Mouse (Mus musculus) kidney, postnatal 4 days (tissue): Measurements from ENCODE around the gene Foxk2.

Experiments
- DNase-seq, 2 experiments: peaks; one replicate each; pipeline ENCODE4 v3.0.0; 2021; ENCODE audit warnings: mixed read lengths in 2 of 2

Foxk2 gene

DNA sequence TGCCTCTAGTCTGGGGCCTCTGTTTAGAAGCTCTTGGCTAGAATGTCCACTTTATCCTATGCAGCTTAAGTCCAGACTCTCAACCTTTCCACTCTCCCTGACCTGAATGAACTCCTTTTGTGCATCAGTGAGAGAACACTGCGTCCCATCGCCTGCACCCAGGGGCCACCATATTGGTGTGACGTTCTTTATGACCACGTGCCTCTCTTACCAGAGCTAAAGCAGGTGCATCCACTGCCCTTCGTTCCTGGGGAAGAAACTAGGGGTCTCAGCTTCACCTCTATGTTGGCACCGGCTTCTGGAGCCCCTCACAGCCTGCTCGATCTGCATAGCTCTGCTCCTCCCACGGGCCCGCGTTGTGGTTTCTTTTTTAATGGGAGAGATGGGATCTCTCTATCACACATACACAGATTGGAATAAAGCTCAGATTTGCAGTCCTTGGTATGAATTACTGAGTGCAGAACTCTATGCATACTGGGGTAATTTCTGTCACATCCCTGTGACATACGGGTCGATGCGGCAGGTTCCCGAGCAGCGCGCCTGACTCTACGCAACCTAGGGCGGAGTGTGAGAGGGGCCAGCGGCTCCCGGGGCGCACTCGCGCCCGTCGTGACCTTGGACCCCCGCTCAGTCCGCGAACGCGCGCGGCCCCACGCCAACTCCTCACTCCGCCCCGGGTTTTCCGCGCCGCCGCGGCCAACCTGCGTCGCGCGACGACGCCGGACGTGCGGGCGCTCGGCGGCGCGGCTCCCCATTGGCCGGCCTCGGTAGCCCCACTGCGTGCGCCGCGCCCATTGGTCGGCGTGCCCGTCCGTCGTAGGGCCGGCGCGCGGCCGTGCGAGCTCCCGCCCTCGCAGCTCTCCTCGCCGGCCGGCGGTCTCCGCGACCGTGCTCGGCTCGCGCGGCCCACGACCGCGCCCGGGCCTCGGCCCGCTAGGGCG lies at the start of gene Foxk2:
TSS of gene Foxk2 (plus strand) at position 831 of the 941 bp plus-strand sequence.
- peak; percentile 94 to 97 for DNase-seq

DNA sequence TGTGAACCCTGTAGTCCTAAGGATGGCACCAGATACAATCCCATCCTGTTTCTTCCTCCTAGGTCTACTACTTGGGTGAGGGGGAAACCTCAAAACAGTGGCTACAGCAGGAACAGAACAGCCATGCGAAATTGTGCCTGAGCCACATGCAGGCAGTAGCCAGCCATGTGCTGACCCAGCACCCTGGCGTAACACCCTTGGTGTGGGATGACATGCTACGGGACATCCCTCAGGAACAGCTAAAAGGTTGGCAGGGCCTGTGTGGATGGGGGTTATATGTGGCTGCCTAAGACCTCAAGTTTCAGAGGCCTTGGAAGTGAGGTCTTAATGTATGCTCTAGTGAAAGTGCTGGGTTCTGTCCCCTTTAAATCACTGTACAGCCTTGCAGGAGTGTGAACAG lies 43.0 kb upstream of the Foxk2 start:
- DNase-seq = no peak

DNA sequence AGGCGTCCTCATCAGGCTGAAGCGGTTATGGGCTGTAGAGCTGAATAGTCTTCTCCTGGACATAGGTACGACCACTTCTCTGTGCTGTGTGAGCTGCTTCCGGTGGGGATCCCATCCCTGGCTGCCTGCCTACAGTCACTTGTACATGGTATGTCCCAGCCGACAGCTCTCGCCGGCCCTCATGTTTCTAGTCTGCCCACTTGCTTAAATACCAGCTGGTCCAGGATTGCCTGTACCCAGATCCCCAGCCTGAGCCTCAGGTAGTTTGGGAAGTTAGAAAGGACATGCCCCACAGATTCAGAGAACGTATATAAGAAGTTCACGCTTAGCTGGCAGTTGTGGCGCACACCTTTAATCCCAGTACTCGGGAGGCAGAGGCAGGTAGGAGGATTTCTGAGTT lies 40.0 kb upstream of the Foxk2 start:
- DNase-seq = no peak

DNA sequence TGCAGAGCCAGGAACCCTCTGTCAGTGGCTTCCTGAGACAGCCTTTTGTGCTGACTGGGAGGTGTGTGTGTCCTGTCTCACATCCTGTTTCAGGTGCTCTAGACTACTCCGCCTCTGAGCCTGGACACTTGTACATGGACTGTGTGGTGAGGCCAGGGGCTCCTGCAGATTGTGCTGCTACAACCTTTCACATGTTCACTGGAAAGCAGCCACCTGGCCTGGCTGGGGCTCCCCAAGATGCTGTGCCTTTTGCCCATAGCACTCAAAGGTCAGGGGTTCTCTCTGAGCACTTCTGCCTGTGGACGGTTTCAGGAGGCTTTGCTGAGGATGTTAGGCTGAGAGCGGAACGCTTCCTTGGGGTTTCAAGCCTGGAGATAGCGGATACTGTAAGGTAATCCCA lies 39.0 kb upstream of the Foxk2 start:
- no peak for DNase-seq

DNA sequence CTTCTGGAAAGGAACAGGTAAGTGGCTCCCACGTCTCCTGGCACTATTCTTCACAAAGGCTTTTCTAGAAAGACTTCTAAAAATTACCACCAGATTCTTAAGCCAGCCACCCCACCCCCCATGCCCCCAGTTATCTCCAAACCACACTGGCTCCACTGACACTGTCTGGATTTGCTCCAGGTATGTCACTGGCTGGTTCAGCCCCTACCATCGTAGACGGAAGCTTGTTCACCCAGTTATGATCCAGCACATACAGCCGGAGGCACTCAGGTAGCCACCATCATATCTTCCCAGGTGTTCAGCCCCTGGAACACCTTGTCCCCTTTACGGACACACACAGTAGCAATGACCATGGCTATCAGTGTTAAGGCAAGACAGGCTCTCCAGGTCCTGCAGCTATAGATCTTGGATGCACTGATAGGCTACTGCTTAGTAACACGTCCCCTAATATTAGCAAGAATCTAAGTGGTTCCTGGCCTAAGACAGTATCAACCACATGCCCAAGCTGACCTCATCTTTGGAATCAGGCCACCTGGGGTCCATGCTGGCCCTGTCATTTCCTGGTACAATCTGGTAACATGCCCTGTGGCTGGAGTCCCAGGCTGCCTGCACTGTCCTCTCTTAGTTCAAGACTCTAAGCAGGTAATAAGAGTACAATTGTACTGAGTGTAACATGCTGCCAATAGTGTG lies 38.3 kb upstream of the Foxk2 start:
- DNase-seq = no peak

DNA sequence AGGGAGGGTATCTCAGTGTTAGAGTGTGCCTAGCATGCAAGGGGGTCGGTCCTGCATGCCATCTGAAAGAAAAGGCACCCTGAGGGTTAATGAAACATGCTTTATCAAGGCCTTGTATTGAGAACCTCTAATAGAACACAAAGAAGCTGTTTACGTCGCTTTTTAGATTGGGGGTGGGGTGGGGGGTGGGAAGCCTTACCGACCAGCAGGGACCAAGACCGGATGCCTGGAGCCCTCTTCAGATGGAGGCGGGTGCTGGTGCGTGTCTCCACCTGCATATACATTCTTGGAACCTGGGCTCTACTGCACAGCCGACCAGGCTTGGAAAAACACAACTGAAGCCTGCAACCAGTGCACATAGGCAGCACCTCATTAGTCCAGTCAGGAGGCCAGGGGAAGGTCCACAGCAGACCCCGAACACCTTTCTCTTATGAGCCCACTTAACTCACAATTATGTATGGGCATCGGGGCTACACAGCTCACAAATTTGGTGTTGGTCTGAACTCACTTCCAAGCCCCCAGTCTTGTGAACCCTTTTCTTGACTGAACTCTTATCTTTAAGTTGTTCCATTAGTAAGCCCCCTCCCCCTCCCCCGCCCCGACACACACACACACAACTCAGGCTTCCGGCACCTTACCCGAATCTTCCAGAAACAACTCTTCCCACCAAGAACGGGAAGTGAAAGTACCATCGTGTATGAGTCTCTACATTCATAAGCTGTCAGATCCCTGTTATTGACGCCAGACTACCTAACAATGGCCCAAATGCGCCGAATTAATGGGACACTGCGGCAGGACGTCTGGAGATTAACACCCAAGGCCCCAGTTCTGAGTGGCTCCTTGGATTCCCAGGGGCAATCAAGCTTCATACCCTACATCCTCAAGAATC lies 31.4 kb upstream of the Foxk2 start:
- peak in 1 of 2 experiments; percentile 37 for DNase-seq

DNA sequence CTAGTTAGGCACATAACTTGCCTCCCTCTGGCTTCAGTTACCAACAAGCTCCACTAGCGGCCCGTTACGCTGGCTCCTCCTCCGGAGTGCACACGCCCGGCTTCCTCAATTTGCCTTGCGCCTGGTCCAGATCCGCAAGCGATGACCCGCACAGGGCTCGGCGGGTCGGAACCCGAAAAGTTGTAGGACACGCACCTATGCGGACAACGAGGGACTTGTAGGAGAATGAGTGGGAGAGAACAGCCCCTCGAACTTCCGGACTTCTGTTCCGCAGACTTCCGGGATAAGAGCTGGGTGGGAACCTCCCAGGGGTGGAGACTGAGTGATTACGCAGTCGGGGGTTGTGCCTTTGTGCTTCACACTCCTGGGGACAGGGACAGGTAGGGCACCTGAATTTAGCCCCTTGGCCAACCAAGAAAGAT lies 30.8 kb upstream of the Foxk2 start, which contains the start of gene Cybc1:
TSS of gene Cybc1 (minus strand) at position 305 of the 422 bp plus-strand sequence.
- DNase-seq = peak; percentile 77 to 83

DNA sequence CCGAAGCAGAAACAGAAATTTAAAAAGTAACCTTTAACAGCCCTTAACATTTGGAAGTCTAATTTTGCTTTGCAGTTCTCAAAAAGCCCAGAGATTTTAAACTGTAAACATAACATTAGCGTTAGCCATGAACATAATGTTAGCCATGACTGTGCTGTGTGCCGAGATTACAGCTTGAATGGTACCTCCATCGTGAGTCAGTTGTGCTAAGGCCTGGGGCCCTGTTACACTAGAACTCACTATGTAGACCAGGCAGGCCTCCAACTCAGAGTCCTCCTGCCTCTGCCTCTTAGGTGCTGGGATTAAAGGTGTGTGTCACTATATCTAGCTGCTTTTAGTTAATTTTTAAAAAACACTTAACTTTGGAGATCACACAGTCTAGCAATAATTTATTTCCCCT lies 28.6 kb upstream of the Foxk2 start:
- no peak for DNase-seq

DNA sequence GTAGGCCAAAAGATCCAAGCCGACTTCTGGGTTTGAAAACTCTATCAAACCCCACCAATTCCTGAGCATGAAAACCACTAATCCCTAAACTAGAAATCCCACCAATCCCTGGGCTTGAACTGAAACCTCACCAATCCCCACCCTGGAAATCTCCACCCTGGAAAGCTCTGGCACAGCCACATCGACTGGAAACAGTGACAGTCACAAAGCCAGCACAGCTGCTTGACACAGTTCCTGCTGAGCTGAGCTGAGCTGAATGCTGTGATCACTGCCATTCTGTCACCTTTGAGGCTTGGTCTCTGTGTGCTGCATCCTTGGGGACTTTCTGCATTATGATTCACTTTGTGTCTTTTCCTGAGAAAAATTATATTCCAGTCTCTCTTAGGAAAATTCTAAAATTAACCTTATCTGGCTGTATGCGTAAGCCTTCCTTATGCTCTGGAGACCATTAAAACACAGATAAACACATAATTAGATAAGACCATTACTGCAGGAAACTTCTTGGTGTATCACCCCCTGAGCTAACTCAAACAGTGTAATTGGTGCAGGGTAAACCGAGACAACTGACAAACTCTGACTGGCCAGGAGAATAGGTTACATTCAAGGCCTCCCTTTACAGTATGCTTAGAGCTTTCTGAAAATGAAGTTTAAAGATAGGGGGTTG lies 28.0 kb upstream of the Foxk2 start:
- no peak for DNase-seq

DNA sequence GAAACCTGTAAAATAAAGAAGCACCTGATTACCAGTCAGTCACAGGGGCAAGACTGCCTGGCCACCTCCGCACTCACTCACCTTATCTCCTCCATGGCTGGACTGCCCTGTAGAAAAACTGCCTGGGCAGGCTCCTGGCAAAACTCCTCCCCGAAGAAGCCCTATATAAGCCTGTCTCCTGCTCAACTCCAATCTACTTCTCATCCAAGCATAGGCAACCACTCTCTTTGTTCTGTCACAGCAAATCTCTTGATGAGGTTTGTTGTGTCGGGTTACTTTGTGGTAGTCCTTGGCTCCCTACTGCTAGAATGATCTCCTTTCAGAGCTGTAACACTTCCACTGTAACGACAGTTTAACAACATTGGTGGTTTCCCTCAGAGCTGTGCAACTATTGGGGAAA lies 27.1 kb upstream of the Foxk2 start:
- DNase-seq = no peak

DNA sequence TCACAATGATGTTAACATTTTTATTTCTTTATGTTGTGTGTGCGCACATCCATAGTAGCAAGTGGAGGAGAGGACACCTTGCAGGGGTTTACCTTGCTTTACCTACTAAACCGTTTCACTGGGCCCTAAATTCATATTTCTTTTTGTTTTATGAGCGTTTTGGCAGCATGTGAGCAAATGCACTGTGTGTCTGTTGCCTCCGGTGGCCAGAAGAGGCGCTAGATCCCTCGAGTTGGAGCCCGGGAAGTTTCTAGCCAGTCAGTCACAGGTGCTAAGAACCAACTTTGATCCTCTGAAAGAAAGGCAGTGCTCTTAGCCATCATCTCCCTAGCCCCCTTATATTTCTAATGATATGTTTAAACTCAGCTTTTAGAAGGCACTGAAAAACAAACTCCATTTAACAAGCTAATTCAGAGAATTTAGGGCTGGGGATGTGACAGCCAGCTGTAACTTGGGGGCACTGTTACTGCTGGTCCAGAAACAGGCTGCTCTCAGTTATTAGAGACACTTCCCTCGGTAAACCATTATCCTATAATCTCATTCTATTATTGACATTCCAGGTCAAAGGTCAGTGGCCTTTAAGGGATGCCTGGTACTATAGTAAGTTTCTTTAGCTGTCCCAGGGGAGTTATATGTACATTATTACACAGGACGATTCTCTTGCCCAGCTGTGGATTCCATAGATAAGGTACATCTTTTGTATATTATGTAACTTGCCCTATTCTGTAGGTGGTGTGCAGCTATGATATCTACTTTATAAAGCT lies 24.1 kb upstream of the Foxk2 start:
- DNase-seq = peak; percentile 56 to 70

DNA sequence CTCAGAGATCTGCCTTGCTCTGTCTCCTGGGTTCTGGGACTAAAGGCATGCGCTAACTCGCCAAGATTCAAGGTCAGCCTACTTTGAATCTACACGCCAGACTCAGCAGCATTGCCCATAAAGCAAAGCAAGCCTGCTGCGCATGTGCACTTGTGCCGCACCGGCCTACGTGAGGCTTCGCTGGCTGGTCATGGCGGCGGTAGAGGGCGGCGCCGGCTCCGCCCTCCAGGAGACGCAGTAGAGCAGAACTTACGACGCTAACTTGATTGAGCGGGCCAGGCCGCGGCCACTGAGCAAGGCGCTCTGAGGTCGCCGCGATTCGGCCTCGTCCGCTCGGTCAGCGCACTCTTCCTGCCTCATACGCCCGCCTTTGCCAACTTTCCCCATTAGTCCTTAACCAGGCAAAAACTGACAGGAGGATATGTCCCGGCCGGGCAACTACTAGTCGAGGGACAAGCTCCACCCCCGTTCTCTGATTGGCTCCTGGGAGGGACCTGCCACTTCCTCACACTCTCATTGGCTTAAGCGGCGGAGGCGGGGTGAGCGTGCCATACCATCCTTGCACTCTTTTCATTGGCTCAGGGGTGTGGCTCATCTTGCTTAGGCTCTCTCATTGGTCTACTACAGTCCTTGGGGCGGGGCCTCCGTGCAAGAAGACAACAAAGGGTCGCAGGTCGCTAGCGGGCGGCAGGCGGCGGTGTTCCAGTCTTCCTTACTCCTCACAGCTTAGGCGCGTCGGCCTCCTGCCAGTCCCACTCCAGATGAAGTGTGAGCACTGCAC lies 23.0 kb upstream of the Foxk2 start, which contains the start of gene Narf:
TSS of gene Narf (plus strand) at position 690 of the 781 bp plus-strand sequence.
- peak; percentile 98 to 99 for DNase-seq

DNA sequence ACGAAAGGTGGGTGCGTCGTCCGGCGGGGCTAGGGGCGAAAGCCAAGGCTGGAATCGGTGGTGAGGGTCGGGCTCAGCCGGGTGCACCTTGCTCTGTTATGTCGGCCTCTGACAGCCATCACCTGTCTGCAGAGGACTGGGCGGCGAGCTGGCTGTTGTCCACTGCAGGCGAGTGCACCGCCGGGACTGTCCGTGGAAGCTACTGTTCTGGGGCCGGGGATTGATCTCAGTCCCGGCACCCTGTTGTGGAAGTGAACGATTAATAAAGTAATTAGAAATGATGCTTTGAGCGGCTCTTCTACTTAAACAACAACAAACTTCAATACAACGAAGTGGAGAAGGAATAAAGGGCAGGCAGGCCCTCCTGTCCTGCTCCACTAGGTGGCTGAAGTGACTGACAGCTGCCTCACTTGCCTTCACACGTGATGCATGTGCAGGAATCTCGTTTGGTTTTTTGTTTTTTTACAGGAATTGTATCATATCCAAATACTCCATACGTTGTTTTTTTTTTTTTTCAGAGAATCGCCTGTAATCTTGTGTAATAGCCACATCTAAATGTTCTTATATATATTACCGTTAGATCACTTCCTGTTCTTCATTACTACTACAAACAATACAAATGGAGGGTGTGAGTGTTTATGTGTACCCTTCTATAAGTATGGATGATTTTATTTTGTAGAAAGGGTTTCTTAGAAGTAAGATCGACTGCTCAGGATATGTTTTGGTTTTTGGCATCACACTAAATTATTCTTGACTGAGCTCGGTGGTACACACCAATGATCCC lies 22.3 kb upstream of the Foxk2 start:
- DNase-seq = no peak

DNA sequence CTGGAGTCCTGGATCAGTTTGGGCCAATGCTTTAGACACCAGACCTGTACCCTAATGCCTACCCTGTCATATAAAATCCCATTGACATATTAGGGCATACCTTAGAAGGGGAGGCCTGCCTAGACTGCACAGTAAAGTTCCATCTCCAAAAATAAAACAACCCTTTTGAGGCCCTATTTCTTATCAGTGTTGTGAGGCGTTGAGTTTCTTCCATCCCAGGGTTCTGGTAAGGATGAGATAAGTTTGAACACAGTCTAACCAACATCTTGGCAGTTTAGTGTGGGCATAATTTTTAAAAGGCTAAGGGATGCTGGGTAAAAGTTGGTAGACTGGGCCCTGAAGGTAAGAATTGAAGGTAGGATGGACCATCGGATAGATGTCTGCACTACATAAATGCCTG lies 20.1 kb upstream of the Foxk2 start:
- no peak for DNase-seq

DNA sequence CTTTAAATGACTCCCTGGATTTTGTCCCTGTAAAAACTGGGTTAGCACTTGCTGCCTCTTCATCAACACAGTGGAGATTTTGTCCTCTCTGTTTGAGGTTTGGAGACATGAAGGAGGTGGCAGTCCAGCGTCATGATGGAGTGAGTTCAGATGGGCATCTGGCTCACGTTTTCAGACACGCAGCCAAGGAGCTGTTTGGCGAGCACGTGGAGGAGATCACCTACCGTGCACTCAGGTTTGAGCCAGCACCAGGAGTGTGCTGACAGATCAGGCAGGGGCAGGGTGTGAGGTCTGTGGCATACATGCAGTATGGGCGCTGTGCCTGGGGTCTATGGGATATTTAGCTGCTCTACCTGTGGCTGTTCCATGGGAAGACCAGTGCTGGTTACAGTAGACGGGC lies 9.6 kb upstream of the Foxk2 start:
- DNase-seq = no peak

DNA sequence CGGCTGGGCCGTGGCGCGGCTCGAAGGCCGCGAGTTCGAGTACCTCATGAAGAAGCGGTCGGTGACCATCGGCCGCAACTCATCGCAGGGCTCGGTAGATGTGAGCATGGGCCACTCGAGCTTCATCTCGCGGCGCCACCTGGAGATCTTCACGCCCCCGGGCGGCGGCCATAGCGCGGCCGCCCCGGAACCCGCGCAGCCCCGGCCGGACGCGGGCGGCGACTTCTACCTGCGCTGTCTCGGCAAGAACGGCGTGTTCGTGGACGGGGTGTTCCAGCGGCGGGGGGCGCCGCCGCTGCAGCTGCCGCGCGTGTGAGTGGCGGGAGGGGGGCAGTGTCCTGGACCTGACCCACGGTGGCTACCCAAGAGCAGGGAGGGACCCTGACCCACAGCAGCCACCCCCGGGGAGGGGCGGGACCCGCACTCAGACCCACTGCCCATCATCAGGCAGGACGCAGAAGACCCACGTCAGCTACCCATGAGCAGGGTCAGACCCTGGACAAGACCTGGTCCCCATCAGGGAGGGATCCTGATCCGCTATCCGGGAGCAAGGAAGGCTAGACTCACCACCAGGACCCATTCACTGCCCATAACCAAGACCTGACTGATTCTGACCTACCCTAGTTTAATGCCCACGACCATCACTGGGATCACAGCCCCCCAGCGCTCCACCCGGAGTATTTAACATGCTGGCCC lies 569 bp downstream of the Foxk2 start:
- peak; percentile 40 to 61 for DNase-seq

DNA sequence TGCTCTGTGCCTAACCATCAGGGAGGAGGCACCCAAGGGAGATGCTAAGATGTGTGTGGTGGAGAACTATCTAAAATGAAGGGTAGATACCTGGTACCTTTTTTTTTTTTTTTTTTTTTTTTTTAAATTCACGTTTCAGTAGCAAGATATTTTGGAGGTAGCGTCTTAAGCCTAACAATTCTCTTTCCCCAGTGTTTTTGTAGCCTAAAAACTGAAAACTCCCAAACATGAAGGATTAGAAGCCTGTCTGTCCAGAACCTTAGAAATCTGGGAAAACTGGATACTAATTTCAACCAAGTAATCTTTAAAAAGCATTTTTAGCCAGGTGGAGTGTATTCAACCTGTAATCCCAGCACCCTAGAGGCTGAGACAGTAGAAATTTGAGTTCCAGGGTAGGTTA lies 1.3 kb downstream of the Foxk2 start:
- no peak for DNase-seq

DNA sequence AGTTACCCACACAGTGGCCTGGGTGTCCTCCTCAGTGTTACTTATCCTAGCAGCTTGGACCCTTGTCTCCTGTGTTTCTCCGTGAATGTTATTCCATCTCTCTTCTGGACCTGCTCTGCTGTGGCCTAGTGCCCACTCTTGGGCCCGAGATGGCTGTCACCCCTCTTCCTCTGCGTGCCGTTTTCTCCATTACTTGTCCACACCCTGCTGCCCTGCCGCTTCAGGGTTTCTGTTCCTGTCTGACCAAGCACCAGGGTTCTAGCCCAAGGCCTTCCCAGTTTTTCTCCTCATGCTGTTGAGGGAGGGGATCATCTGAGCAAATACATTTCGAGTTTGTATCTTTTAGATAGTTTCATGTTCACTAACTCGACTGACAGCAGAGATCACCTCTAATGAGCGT lies 17.7 kb downstream of the Foxk2 start:
- DNase-seq = no peak

DNA sequence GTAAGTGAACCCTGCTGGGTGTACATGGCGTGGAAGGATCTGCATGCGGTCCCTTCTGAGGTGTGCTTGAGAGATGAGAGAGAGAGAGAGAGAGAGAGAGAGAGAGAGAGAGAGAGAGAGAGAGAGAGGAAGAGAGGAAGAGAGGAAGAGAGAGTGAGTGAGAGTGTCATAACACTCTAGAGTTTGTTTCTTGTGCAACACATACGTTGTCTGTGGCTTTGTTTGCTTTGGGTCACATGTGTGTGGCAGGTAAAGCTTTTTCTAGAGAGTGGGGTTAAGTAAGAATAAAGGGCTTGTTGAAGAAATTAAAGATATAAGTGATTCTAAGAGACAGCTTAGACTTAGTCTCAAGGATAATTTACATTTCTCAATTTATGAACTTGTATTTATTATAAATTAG lies 18.2 kb downstream of the Foxk2 start:
- DNase-seq = no peak
